Mouse (Mus musculus): ENCODE measurements at regions not wholly inside any gene's neighbourhood (a gene's known extent, or its start where the extent isn't known, plus 50 kb on each side); places are given as distances from the start of the nearest gene placed in this dataset.
A peak's percentile ranks its signal among the peaks of the same experiment; 100 is the strongest.
"Not testable (repeated sequence)": the region's sequence is repeated elsewhere in the genome, so short reads cannot be mapped to it uniquely, and the experiment has no call there.

GRCm38 (mm10) chr12:106310585-106311319 is 300.7 kb downstream of the Vrk1 start:
- DNase-seq = peak; percentile 8 to 24

DNA sequence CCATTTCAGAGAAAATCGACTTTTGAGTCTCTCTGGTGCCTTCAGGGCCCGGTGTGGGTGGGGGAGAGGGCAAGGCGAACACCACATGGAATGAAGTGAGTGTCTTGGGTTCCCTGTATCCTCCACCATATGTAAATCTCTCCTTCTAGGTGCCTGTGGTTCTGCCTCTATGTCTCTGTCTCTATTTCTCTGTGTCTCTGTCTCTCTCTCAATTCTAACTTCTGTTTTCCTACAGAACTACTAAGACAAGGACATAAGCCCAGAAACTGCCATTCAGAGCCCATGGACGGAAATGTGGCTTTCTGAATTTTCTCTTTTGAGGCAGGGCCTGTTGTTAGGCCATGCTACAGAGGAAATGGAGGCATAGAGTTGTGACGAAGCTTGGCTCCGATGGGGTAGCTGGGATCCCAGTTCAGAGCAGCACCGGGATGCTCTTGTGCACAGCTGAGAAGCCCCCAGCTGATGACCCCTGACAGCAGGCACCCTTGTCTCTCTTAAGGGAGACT is 301.3 kb downstream of the Vrk1 start:
- no peak for DNase-seq

DNA sequence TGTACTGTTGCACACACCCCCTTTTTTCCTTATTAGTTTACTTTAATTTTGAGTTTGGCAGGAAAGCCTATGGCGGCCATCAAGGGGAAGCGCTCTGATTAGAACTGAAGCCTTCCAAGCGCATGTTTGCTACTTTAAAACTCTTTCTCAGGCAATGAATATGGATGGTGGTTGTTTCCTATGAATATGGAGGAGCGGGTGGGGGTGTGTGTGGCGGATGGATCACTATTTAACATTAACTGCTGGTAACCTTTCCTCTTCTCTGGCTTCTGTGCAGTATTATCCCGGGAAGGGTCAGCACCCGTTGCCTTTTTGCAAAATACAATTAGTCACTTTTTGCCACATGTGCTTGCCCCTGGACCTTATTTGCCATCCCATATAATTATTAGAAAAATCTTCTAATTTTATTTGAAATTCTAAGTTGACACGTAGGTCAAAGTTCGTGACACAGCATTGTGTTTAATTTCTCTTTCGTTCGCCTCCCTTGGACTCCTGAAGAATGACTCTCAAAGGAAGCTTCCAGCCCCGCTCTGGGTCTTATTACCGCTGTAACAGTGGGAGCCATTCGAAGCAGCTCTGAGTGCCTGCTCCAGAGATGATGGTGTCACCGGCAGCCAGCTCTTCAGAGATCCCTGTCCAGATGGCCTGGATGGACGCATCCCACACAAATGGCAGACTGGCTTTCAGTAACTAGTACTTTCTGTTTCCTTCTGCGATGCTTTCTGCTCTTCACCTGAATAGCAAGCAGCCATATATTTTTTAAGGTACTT is 302.0 kb downstream of the Vrk1 start:
- no peak for DNase-seq

DNA sequence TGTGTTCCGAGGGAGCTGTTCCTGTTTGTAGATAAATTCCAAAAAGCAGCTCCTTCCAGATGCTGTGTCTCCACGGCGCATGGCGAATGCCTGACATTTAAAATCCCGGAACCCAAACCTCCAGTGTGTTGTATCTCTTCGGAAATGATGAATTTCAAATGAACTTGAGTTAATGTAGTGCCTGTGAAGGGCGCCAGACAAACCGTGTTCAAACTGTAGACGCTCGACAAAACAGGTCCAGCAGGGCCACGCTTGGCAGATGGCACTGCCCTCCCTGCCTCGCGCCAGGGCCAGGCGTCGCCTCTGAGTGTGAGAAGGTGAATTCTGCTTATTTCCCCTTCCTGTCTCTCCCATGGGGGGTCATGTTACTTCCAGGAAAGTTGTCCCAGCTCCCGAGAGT is 307.7 kb downstream of the Vrk1 start:
- no peak for DNase-seq

DNA sequence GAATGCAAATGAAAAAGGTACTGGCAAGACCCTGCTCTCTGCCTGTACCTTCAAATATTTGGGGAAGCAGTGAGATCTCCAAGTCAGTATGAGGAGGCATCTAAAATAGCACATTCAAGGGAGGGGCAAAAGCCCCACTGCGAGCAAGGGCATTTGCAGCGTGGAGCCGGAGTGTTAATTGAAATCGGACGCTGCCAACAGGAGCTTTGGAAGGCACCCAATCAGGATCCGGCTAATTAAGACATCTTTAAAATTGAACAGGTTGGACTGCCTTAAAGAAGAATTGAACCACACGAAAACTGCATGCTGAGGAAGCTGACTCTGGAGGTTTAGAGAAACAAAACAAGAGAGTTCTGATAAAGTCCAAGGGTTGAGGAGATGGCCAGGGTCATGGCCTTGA is 311.5 kb downstream of the Vrk1 start:
- no peak for DNase-seq

DNA sequence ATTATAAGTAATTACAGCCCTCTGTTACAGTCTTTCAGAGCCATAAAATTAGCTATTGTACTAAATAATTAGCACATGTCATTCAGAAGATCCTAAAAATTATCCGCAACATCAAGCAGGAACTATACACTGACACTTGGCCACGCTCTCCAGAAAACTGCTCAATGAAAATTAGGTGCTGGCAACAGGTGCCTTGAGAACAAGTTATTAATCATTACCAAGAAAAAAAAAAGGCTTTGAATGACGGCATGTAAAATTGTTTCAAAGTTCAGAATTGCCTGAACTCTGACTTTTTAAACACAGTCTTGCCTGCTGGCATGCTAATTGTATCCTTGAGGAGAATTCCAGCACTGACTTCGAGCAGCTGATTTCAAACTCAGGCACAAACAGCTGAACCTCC is 316.6 kb downstream of the Vrk1 start:
- no peak for DNase-seq

GRCm38 (mm10) chr12:106327351-106327750 is 317.3 kb downstream of the Vrk1 start:
- DNase-seq = no peak

- DNase-seq = no peak
Measured at GRCm38 (mm10) chr12:106357867-106358266, 347.8 kb downstream of the Vrk1 start.

- DNase-seq = not testable (repeated sequence)
Measured at GRCm38 (mm10) chr12:106361646-106362045, 351.6 kb downstream of the Vrk1 start.

GRCm38 (mm10) chr12:106374840-106375375 is 364.9 kb downstream of the Vrk1 start:
- no peak for DNase-seq

DNA sequence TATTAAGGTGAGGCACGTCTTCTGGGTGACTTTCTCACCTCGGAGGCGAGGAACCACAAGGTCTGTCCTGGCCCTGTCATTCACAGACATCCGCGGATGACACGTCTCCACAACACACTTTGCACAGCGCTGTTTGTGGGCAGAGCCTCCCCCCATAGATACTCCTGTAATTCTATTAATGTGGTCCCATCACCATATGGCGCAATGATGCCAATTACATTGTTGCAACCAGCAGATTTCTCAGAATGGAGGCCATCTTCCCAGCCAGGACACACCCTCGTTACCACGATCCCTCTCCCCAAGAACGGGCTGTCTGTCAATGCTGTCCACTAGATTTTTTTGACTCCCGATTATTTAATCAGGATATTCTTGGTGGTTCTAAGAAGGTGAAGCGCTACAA is 365.9 kb downstream of the Vrk1 start:
- DNase-seq = no peak

- no peak for DNase-seq
Measured at GRCm38 (mm10) chr12:106376783-106377182, 366.8 kb downstream of the Vrk1 start.

- no peak for DNase-seq
Measured at GRCm38 (mm10) chr12:106377281-106377680, 367.3 kb downstream of the Vrk1 start.

DNA sequence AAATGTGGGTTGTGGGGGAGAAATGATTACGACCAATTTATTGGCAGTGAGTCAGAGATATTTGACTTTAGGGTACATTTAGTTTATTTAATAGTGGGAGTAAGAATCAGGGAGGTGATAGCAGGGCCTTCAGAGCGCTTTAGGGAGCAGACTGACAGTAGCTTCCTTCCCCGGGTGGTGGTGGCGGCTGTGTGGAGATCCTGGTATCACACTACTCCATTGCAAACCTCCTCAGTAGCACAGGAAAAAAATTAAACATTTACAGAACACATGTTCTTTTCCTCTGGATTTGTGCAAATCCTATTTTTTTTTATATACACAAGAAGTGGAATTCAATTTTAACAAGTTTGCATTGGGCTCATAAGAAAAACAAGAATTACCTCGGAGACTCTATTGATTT is 367.7 kb downstream of the Vrk1 start:
- DNase-seq = no peak

DNA sequence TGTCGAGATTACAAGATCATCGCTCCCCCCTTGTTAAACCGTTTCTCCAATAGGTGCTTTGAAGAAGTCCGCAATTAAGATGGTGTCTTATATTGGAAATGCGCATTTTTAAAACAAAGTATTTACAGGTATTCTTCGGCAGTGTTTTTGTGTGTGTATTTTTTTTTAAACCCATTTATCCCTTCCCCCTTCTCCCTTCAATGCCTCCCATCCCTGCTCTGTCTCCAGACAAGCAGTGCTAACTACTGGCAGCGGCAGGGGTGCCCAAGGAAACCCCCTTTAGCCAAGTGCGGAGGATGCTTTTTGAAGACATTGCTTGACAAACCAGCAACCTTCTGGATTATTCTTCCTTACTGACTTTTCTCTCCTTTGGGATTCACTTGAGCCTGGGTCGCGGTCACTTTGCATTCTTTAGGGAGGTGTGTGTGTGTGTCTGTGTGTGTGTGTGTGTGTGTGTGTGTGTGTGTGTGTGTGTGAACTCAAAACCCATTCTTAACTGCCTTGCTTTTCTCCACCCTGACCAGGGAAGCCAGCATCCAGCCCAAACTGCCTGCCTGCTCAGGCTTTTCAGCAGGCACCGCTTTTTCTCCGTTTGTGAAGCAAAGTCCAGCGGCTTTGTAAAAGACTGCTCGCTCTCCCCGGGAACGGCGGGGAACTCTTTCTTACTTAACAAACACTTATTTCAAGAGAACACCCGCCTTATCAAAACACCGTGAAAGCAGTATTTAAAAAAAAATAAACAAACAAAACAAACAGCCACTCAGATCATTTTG is 368.5 kb downstream of the Vrk1 start:
- DNase-seq = no peak

- DNase-seq = peak in 1 of 2 experiments; percentile 6
Measured at GRCm38 (mm10) chr12:106379151-106379594, 369.1 kb downstream of the Vrk1 start.

GRCm38 (mm10) chr12:106379779-106380178 is 369.8 kb downstream of the Vrk1 start:
- no peak for DNase-seq

DNA sequence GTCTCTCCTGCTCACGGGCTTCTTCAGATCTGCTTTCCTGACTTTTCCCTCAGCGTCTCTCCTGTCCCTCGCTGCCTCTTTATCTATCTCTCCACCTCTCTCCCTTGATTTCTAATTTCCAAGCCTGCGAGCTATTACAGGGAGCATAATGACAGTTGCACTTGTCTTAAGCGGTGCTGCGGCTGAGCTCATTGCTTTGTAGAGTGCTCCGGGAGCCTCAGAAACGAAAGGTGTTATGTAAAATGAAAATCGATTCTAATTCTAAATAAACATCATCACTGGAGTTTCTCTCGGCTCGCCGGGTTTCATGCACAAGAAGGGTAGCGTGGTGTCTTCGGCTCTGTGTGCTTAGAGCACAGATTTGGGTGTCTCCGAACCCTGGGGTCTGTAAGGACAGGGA is 371.8 kb downstream of the Vrk1 start:
- DNase-seq = no peak

DNA sequence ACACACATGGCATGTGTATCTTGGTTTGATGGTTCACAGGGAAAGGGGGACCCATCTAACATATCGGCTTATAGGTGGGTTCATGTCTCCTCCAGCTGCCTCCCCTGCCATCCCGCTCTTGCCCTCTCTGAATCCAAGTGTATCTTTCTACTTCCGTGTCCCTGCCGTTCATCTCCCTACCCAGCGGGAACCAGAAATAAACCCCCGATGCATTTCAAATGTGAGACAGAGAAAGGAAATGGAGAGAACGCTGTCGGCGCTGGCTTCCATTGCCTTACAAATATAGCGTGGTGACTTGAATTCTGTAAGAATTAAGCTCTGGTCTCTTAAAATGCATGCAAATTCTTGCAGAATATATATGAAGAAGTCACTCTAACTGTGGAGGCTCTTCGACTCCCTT is 379.2 kb downstream of the Vrk1 start:
- DNase-seq = no peak

GRCm38 (mm10) chr12:106392316-106392715 is 382.3 kb downstream of the Vrk1 start:
- DNase-seq = no peak

GRCm38 (mm10) chr12:106399085-106399484 is 389.1 kb downstream of the Vrk1 start:
- no peak for DNase-seq

GRCm38 (mm10) chr12:106411075-106411474 is 401.0 kb downstream of the Vrk1 start:
- no peak for DNase-seq

GRCm38 (mm10) chr12:106426631-106427030 is 416.6 kb downstream of the Vrk1 start:
- DNase-seq = no peak

Measured in lung, postnatal 4 days (tissue).